Mouse (Mus musculus) lung, postnatal 25 days (tissue): ENCODE data around the gene Lamtor2.

Source experiments
- DNase-seq: peaks from one replicate; pipeline ENCODE4 v3.0.0; 2022; ENCODE audit warnings: low spot score

Lamtor2 gene

DNA sequence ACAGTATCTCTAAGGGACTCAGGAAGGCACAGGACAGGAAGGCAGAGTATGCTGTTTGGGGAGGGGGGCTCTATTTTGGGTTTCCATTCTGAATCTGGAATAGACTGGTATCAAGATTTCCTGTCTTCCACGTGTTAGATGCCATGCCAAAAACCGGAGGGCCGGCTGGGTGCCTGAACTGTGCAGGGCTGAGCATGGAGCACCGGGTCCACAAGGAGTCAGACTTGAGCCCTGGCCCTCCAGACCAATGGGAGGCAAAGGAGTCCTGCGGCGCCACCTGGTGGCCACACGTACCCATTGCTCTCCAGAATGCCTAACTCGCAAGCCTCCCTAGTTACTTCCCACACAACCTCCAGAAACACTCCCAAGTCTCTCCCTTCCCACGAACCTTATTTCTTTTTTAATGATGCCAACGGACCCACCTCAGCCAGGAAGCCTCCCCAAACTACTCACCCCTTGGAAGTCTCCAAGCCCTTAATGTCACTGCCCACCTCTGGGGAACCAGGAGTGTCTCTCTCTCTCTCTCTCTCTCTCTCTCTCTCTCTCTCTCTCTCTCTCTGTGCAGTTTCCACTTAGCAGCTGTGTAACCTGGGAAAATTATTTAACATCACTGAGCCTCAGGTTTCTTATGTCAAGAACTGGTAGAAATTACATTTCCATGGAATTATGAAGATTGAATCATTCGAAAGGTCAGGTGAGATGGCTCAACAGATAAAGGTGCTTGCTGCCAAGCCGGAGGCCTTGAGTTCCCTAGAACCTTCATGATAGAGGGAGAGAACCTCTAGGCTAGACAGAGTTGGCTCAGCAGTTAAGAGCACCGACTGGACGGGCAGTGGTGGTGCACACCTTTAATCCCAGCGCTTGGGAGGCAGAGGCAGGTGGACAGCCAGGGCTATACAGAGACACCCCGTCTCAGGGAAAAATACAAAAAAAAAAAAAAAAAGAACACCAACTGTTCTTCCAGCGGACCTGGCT is 26.4 kb downstream of the Lamtor2 start:
- DNase-seq = peak; percentile 89

DNA sequence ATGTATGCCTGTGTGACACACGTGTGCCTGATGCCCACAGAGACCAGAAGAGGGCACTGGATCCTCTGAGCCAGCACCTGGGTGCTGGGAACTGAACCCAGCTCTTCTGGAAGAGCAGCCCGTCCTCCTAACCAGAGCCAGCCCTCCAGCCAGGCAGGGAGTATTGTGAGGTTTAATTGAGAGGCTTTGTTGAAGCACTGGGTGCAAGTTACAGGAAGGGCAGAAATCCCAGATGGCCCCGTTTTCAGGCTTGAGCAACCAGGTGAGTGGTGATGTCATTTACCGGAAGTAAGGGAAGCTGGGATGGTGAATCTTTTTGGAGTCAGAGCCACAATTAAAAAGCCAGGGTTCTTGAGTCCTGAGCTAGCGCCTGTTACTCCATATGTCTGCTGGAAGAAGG is 27.9 kb downstream of the Lamtor2 start:
- DNase-seq = no peak

DNA sequence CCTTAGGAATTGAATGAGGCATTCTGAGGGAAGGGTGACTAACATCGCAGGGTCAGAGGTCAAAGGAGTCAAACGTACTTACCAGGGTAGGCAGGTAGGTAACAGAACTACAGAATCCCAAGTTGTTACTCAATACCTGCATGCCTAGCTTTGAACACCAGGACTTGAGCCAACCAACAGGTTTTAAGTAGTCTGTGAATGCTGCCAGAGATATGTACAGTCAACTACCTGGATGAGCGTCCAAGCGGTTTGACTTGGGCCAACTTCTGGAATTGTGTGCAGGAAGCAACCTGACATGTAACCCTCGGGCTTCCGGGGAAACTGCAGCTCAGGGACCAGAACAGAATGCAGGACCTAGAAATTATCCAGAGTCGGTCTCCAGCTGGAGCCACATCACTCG is 29.8 kb downstream of the Lamtor2 start:
- DNase-seq = no peak

DNA sequence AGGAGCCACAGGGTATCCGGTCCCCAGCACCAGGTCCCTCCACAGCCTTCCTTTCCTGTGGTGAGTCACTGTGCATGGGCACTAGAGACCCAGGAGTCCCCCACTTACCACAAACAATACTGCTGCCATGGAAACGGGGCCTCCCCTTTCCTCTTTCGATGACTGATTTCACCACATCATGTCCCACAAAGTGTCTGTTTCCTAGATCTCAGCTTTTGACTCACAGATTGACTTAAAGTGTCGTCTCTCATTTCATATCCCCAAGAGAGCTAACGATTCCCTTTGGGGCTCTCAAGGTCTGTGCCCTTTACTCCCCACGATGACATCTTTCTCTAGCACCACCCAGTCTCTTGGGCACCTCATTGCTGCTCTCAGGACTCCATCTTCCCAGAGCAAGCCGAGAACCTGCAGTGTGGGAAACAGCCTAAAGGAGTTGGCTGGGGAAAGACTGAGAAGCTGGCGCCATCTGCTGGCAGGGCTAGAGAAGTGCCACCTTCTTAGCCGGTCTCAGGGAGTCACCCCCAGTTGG is 31.0 kb downstream of the Lamtor2 start:
- peak; percentile 82 for DNase-seq

DNA sequence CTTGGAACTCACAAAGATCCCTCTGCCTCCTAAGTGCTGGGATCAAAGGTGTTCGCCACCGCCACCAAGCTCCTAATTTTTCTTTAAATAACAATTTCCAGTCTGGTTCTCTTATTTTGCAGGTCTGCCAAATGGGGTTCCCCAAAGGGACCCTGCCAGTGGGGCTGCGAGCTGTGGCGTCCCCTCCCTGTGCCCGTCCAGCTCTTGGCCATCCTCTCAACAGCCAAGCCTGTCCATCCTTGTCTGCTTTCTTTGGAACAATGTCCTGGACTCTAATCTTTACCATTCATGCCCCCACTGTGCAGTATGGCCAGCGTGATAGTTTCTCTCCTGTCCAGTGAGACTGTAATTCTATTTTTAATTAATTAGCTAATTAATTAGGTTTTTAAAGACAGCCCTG is 31.7 kb downstream of the Lamtor2 start:
- DNase-seq = no peak

DNA sequence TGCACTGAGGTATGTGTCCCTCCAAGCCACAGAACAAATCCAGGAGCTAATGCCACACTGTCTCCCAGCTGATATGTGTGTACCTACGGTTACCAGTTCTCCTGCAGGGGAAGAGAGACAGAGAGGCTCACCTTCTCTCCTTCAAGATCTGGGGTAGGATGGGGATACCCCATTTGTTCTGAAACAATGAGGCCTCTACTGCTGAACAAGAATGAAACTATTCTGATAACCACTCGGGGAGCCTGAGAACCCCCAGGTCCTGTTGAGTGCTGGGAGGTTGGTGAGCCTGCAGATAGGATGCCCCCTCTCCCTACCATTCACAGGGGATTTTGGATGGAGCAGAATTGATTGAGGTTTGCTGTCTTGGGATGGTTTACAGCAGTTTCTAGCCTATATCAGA is 32.8 kb downstream of the Lamtor2 start:
- DNase-seq = no peak

DNA sequence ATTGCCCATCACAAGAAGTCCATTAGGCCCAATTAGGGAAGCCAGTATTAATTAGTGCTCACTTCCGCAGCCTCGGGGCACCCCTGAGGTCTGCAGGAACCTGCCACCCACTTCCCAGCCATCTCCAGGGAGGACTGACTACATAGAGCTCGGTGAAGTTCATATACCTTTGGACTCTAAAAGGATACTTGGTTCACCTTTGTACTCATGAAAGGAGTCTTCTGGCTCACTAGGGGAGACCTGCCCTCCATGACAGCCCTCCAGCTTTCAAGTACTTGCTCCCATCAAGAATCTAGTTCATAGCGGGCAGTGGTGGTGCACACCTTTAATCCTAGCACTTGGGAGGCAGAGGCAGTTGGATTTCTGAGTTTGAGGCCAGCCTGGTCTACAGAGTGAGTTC is 34.5 kb downstream of the Lamtor2 start:
- no peak for DNase-seq

DNA sequence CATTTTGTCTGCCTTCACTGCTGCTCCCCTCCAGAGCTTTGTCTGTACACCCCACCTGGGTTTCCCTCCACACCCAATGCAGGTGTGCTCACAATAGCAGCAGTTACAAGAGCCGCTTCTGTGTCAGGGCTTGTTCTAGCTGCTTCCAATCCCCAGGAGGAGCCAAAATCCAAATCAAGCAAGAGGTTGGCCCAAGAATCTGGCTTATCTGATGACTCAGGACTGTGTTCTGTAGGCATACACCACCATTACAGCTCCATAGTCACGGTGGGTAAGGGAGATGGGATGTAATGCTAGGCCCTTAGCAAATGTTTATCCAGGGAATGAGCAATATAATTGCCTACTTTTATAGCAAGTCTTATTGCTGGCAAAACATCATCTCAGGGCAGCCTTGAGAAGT is 36.5 kb downstream of the Lamtor2 start:
- DNase-seq = no peak

DNA sequence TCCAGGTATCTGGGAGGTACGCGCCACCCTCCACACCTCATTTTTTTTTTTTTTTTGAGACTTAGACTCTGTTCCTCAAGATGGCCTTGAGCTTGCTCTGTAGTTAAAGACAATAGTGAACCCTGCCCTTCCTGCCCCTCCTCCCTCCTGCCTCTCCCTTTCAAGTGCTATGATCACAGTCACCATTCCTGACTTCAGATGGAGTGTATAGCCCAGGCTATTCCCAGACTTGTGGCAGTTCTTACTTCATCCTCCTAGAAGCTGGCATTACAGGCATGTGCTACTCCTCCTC is 37.8 kb downstream of the Lamtor2 start:
- DNase-seq = no peak

DNA sequence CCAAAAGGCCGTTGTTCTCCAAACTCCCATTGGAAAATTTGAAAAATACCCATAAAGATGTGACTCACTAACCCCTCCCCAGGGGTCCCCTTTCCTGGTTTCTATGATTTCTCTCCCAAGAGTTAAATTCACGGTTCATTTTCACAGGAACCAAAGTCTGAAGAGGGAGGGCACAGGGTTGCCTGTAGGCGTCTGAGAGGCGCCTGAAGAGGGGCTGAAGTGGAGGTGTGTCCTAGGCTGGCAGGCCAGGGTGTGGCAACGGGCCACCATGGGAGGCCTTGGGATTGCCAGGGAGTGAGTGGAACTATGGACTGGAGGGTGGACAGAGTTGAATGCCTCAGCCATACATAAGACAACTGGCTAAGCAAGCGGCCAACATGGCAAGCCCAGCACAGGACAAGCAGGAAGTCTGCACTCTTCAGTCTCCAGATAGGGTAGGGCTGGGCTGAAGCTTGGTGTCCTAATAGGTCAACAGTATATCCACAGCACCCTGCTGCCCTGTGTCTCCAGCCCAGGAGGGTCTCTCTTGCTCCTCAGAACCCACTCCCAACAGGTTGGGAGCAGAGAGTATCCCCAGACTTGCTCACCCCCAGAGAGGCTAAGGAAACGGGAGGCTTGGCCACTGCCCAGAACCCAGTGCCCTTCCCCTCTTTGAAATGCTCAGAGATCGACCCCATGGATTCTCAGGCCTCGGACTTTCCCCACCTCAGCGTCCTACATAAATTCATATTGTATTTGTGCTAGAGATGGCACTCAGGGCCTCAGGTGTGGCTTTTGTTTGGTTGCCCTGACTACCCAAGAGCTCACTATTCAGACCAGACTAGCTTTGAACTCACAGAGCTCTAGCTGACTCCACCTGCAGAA is 38.4 kb downstream of the Lamtor2 start:
- peak; percentile 70 for DNase-seq

DNA sequence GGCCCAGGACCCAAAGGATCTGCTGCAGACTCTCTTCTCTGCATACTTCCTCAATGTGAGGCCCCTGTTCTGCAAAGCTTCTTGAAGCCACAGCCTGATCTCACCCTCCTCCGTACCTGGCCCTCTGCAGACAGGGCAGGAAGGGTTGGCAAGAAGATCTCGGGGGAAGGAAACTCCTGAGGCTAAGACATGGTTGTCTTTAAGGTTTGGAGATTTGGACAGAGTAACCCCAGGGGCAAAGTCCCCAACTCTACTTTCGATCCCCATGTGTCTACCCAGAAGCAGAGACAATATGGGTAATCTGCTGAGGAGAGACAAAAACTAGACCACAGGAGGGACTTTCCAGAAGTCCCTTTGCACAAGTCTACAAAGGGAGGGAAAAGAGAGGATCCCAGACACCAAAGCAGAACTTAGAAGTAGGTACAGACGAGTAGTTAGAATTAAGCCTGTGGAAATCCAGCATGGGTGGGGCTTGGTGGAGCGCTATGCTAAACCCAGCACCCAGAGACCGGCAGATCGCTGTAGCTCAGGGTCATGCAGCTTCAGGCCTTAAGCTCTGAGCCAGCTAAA is 39.2 kb downstream of the Lamtor2 start:
- DNase-seq = no peak

DNA sequence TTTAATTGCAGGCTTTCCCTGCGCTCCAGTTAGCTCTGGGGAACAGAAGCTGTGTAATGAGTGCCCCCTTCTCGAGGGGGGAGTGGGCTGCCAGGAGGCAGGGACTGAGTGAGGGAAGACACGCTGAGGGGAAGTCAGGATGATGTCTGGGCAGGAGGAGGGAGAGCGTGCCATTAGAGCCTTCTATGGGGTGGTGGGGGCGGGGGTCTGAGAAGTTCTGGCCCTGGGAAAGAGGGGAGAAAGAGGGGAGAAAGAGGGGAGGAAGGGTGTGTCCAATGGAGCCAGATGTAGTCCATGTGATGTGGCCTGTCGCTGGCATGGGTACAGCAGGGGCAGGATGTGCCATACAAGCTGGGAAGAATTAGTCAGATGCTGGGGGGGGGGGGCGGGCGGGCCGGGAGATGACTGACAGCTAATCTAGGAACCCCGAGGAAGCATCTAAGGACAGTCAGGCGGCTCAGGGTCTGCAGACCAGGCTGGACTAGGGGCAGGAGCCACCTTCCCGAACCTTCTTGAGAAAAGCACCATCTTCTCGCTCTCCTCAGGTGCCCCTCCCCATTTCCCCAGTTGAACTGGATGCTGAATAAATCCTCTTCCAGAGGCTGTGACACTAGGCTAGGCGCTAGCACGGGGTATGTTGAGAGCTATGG is 39.9 kb downstream of the Lamtor2 start:
- DNase-seq = peak; percentile 57

DNA sequence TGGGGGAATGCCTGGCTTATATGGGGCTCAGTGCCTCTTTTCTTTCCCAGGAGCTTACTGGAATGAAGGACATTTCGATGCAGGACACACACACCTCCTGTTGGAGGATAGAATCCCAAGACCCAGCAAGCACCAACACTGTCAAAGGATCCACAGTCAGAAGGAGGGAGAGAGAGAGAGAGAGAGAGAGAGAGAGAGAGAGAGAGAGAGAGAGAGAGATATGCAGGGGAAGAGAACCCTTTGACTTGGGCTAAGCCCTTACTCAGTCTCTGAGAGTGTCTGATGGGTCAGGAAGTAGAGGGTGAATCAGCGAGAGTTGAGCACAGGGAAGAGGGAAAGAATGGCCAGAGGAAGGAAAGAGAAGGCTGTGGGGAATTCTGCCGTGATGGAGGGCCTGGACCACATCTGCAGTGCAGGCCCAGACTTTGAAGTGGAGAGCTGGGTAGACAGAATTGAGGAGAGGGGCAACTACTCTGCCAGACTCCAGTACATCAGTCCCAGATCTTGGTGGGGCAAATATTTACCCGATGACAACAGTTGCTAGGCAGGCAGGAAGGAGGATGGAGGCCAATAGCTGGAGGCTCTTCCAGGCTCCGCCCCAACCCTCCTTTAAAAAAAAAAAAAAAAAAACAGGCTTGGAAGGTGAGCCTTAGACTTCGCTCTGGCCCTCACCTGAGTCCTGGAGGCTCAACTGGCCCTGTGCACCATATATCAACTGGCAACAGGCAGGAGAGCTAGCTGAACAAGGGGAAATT is 40.6 kb downstream of the Lamtor2 start:
- peak; percentile 69 for DNase-seq

DNA sequence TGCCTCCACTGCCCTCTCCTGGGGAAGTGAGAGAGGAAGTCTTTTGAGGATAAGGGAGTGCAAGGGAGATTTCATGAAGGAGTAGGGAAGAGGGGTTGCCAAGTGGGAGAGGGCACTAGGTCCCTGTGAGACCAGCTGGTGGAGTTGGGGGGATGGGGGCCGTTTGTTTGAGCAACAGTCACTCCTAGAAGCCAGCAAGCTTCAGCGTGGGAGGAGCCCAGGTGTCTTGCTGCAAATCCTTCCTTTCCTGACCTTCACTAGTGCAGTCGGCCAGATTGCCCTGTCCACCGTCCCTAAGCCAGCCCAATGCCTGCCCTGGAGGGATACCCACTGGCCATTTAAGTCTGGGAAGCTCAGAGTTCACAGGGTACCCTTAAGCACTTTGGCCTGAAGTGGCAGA is 41.3 kb downstream of the Lamtor2 start:
- no peak for DNase-seq

DNA sequence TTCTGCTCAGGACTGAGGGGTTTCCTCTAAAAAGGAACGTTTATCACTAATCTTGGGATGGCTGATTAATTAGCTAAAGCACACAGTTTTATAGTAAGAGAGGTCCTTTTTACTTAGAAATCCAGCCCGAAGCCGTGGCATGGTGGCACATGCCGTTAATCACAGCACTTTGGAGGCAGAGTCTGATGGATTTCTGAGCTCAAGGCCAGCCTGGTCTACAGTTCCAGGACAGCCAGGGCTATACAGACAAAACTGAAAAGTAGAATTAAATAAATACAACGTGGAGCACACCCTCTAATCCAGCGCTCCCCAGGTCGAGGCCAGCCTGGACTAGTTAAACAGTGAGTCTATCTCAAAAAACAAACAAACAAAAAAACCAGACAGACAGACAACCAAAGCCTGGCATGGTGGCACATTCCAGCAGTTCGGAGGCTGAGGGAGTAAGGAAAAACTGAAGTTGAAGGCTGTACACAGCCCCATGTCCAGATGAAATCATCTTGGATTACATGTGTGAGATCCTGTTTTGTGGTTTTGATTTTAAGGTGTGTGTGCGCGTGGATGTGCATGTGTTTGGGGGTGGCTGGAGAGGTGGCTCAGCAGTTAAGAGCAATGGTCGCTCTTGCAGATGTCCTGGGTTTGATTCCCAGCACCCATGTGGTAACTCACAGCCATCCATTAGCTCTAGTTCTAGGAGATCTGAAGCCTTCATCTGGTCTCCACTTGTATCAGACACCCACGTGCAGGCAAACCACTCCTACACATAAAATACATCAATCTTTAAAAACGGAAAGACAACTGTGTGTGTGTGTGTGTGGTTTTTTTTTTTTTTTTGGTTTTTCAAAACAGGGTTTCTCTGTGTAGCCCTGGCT is 42.2 kb downstream of the Lamtor2 start:
- DNase-seq = no peak

DNA sequence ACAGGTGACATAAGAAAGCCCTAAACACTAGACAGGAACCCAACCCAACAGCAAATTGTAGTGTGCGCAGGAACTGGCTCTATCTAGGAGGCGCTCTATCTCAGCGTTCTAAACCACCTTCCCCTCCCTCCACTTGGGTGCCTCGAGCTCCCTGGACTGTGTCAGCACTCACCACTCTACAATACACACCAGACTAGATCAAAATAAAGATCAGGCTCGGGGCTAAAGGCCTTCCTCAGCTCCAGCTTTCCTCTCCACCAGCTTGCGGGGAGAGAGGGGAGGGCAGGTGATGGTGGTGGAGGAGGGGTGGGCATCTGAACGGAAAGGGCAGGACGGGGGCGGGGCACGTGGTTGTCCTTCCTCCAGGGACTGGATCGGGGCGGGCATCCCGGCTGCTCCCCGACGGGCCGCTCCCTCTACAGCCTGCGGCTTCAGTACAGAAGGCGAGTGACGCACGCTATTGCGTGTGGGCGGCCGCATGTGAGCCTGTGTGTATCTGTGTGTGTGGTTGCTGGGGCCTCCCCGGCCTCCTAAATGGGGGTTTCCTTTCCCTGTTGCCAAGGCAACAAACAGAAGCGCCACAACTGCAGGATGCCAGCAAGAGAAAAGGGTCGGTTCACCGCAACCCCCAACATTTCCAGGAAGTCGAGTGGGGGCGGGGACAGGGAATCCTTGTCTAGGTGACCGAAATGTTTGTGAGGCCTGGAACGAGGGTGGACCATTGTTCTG is 43.0 kb downstream of the Lamtor2 start, which contains the start of gene Lmna:
Gene Lmna (minus strand): TSS at position 265 of the 729 bp plus-strand sequence.
- peak; percentile 97 for DNase-seq

DNA sequence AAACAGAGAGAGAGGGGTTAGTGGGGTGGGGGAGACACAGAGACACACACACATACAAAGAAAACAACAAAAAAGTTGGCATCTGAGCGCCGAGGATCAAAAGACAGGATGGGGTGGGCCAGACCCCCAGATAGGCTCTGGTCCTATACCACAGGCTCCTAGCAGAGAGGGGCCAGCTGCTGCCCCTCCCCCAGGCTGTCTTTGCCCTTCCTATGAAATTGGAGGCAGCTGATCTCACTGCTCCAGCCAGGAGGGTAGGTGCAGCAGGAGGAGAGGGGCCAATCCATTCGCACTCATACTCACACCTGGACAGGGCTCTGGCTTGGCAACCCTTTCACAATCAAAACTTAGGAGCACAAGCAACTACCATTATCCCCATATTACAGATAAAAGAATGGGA is 43.6 kb downstream of the Lamtor2 start:
- DNase-seq = no peak

DNA sequence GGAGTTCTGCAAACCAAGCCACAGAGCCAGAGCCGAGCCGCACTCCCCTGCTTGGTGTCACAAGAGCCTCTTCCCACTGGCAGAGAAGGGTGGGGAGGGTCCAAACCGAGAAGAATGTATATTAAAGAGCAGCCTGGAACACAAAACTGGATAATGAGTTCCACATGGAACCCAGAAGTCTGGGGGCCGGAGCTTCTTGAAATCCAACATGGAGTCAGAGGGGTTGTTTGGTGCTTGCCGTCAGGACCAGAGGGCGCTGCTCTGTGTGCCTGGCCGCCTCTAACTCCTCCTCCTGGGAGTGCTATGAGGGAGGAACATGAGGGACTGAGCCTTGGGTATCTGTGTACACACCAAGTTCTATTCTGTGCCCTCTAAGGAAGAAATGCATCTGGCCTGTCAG is 47.1 kb downstream of the Lamtor2 start:
- DNase-seq = no peak

DNA sequence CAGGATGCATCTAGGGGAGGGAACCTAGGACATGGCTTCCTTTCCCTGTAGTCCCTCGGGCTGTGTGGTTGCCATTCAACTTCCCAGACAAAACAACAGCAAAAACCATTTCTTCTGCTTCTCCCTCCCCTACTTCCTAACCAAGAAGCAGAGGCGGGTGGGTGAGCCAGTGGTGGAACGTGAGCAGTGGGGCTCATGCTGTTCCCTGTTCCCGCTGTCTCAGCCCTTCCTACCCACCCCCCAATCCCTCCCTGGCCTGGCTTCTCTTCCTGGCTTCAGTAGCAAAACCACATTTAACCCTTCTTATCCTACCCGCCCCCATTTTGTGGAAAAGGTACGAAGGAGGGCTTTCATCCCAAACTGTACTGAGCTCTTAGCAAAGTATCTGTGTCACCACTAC is 47.8 kb downstream of the Lamtor2 start:
- DNase-seq = no peak
